Mouse (Mus musculus) T-helper 2 cell (primary cell): Measurements from ENCODE around the gene Klhl2.

Source experiments
- in situ Hi-C: fragments of 300-600 bp; cut with MboI, MseI; formaldehyde crosslinking; loops from one replicate; pipeline ENCODE4 v1.15.1; 2025; ENCODE audit warnings: high pct_unique_total_duplicates

The Klhl2 gene

DNA sequence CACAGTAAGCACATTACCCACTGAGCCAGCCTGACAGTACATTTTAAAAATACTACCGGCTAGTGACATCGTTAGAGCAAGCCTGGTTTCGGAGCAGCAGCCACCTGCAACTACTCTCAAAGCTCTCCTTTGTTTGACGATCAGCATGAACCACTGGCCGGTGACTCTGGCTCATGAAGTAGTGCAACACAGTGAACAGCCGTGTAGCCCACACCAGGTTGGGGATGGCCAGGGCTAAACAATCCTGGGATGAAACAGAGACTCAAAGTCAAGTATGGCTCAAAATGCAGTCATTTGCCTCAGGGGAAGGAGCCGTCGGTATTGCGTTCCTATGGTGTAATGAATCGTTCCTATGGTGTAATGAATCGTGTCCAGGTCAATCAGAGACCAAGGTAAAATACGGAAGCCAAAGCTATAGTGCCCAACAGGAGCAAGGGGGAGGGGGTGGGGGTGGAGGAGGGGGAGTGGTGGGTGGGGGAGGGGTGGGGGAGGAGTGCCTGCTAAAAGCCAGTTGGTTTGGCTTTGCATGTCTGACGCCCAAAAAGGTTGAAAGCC is 17.2 kb downstream of the Klhl2 start:
- in situ Hi-C loops: no loop called here

DNA sequence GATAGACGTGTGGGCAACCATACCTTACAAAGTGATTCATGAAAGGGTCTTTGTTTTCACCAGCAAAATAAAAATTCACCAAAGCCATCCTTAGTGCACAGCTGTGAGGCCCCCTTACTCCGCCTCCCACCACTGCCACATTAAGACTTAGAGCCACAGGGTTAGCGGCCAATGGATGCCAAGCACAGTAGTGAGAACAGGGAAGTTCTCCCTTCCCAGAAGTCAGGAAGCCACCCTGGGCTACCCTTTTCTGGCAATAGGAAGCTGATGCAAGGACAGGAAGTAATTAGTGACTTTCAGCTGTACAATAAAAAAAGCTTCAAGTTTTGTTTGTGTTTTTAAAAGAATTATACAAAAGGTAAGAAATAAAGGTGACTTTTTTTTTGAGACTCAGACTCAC is 18.2 kb downstream of the Klhl2 start:
- in situ Hi-C loops: no loop called here

DNA sequence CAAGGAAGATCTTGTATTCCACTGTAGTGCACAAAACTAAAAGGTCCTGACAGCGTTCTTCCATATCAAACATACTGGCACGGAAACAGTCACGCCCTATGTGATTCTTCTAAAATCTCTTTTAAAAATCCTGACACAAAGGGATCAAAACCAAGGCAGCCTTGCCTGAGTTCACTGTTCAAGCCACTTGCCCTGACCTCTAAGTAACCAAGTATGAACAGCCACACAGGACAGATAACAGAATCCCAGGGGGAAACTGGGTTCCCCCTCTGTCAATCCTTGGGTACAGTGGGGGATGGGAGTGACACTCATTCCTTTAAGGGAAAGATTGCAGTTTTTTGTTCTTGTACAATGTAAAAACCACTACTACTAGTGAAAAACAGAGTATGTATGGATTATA is 19.9 kb downstream of the Klhl2 start:
- in situ Hi-C loops: loop anchor here (5.0 kb wide), 1 partner anchor 87 kb away; no protein-coding TSS in a partner anchor

DNA sequence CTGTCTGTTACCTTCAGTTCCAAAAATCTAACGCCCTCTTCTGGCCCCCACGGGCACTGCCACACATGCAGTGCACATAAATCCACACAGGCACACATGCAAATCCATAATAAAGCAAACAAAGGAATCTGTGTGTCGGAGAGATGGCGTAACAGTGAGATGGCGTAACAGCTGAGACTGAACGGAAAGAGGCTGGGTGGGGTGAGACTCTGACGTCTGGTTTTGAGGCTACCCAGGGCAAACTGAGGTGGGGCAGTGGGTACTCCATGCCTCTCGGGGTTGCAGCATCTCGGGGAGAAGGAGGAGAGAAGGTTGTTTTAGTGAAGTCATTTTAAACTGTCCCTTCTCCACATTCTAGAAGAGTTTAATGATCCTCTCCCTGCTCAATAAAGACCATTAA is 20.4 kb downstream of the Klhl2 start:
- in situ Hi-C loops: loop anchor here (5.0 kb wide), 1 partner anchor 88 kb away; no protein-coding TSS in a partner anchor

DNA sequence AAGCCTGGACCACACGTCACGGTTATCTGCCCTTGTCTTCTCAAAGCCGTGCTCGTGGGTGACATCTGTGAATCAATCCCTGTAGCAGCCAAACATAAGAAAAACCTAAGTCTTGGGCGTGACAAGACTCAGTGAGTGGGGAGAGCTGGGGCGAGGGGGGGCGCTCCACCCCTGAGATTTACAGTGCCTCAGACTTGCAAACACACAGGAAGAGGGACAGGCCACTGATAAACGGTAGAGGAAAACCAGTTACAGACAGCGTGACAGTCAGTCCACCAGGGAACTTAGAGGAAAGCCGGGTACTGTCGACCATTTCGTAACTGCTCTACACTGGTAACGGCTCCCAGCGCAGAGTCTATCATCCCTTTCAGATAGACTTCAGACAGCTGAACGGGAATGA is 21.4 kb downstream of the Klhl2 start:
- in situ Hi-C loops: loop anchor here (5.0 kb wide), 1 partner anchor 89 kb away; no protein-coding TSS in a partner anchor

DNA sequence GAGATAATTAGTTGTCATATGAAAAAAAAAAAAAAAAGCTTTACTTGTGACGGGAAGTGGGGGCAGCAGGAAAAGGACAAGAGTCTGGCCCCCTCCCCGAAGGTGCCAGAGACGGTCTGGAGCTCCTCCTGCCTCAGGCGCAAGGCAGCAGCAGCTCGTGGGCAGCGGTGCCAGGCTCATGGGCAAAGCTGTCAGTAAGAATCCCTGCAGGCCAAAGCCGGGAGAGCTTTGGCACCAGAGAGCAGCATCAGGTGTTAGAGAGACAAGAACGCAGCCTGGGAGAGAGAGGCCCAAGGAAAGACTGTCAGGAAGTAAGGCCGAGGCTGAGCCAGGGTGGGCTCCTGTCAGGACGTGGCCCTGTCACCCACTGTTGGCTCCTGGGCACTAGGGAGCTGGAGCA is 22.5 kb downstream of the Klhl2 start:
- in situ Hi-C loops: loop anchor here (5.0 kb wide), 1 partner anchor 90 kb away; no protein-coding TSS in a partner anchor

DNA sequence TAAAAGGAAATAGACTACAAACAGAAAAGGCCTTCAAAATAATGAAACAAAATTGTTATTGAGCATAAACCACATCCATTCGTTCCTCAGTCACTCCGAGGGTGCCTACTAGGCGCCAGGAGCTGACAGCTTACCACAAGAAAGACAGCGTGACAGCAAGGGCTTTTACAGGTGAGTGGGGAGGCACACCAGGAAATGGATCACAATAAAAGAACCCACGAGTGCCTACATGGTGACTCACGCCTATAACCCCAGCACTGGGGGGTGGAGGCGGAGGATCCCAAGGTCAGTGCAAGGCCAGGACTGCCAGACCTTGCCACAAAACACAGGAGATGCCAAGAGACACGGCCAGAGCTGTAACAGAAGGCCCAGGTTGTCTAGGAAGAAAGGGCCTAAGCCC is 23.4 kb downstream of the Klhl2 start:
- in situ Hi-C loops: loop anchor here (5.0 kb wide), 1 partner anchor 91 kb away; no protein-coding TSS in a partner anchor

DNA sequence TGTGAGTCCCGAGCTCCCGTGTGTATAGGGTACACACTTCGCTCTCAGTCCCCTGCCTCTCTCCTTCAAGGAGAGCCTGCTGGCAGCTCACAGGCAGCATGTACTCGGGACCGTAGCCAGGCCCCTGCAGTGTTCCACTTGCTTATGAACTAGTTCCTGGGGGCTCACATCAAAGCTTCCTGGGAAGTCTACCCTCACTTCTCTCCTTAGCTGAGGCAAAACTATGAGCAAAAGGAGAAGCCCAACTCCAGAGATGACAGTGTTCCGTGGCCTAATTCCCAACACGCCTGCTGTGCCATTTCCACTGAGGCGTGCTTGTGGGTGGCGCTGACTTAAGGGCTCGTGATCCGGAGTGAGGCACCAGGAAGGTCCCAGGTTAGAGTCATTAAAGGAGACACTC is 25.9 kb downstream of the Klhl2 start:
- in situ Hi-C loops: no loop called here

DNA sequence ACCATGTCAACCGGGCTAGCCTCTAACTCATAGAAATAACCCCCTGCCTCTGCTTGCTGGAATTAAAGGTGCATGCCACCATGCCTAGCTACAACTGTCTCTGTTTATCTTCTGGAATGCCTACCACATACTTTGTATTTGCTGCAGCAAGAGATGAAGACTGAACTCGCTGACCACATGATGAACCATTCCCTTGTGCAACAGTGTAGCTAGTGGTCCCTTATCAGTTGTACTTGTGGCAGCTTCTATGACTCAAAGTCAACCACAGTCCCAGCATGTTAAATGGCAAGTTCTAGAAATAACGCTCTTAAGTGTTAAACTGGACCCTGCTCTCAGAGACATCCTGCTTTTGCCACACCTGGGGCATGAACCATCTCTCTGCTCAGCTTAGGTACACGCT is 28.9 kb downstream of the Klhl2 start:
- in situ Hi-C loops: no loop called here

DNA sequence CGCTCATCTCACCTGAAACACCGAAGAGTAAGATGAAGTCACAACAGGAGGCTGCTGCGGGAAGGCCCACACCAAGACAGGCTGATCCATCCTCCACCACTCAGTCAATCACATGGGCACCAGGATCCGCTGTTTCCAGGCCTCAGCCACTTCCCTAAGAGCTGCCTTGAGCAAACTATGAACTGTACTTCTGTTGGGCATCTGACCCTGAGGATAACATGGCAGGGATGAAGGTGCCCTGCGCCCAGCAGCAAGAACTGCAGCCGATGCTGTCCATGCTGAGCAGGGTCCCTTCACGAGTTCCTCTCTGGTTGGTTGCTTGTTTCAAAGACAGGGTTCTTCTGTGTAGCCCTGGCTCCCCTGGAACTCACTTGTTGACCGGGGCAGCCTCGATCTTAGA is 38.0 kb downstream of the Klhl2 start:
- in situ Hi-C loops: no loop called here

DNA sequence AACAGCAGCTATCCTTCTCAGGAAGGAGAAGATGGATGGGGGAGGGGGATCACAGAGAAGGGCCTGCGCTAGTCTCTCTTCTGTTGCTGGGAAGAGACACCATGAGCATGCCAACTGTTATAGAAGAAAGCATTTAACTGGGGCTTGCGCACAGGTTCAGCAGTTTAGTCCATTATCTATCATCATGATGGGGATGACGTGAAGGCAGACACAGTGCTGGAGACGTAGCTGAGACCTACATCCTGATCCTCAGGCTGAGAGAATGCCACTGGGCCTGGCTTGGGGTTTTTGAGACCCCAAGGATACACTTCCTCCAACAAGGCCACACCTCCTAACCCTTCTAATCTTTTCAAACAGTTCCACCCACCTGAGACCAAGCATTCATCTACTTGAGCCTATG is 38.7 kb downstream of the Klhl2 start:
- in situ Hi-C loops: no loop called here

DNA sequence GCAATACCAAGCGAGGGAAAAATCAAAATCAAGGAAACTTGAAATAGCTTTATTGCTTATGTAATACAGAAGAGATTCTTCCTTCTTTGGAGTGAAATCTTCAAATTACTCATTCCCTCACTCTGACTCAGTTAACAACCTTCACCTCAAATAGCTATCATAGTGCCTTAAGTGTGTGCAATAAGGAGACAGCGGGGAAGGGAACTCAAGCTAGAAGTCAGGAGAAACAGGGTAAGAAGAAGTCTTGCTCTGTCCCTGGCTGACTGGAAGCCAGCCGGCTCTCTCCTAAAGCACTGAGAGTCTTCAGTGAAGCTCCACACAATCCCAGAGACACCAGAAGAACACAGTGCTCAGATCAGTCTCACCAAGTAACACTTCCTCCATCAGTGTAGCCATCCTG is 43.3 kb downstream of the Klhl2 start:
- in situ Hi-C loops: no loop called here

DNA sequence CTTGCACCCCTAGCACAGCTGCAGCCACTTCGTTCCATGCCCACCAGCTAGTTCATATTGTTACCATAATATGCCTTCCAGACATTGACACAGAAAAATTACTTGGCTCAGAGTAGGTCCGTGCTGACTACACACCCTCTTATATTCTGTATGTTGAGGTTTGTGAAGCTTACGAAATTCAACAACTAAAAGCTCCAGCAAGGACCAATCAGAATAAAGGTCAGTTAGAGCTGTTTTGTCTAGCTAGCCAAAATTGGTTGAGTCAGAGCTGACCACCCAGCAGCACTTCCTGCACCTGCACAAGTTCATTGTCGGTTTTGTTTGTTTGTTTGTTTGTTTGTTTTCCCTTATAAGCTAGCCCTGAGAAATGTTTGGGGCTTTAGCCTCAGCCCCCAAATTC is 44.8 kb downstream of the Klhl2 start:
- in situ Hi-C loops: no loop called here

DNA sequence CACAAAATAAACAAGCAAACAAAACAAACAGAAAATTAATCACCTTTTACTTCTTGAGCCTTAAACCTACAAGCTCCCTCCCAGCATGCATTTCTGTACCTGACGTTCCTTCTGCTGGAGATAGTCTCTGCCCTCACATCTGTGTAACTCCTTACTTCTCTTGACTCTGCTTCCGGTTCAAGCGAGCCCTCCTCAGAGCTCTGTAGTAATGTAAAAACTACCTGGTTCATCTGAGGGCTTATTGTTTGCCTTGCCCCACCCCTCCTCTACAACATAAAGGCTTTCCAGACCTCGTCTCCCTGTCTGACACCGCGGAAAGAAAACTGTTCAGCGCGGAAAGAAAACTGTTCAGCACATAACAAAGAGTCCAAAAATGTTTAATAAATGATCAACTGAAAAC is 50.5 kb downstream of the Klhl2 start:
- in situ Hi-C loops: no loop called here

DNA sequence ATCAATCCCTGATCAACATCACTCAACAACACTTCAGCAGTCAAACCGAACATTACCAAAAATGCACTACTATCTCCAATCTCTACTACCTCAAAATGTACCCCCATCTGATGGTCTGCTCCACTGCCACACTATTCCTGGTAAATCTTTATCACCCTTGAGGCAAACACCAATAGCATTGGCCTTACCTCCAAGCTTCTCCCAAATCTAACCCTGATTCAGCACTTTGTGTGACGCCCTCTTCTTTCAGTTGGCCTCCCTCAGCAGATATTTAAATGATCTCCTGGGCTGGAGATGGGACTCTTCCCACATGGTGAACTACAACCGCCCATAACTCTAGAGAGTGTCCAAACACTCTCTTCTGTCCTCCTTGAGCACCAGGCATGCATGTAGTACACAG is 51.3 kb downstream of the Klhl2 start:
- in situ Hi-C loops: no loop called here

DNA sequence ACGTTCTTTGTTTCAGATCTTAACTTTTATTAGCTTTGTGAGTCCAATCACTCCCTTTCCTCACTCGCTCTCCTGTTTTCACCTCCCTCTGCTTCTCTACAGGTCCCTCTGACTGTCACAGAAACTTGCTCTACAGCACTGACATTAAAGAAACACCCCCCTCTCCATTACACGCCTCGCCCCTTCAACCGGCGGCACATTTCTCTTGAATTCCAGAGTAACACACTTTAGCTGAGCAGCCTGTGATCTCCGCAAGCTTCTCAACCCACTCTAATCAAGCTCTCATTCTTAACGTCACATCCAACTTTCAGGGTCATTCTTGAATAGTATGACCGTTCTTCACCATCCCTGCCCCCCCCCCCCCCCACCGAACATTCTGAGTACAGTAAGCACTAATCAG is 52.1 kb downstream of the Klhl2 start:
- in situ Hi-C loops: no loop called here

DNA sequence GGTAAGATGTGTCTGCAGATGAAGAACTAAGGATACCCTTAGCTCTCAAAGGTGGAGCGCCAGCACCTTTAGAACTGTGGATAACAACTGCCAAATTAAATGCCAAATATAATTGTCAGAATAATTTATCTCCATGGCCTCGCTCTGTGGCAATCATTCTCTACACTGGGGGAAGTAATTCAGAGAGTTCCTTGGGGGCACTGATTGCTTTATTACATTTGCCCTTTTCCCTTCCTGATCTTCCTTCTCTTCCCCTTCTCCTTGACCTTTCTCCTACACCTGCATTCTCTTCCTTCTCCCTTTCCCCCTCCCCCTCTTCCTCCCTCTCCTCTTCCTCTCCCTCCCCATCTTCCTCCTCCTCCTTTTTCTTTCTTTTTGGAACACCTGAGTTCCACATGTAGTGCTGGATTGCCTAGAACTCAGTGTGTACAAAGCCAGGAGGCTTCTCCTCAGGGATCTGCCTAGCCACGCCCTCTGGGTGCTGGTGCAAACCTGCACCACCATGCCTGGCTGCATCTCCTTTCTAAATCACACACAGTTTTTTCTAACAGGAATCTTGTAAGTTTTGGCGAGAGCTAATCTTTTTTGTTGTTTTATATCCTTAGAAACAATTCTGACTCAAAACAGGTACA is 58.5 kb downstream of the Klhl2 start:
- in situ Hi-C loops: no loop called here

DNA sequence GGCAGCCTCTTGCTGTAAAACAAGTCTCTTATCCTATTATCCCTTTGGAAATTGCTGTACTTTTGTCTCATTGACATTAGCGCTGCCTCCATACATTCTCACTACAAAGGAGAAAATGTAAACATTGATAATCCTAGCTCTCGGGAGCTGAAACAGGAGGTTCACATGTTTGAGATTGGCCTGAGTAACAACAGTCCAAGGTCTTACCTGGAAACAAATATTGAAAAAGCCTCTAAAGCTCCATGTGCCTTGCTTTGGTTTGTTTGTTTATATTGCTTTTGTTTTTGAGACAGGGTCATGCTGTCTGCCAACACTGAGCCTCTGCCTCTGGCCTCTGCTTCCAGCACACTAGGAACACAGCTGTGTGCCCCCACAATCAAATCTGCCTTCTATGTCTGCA is 59.4 kb downstream of the Klhl2 start:
- in situ Hi-C loops: no loop called here

DNA sequence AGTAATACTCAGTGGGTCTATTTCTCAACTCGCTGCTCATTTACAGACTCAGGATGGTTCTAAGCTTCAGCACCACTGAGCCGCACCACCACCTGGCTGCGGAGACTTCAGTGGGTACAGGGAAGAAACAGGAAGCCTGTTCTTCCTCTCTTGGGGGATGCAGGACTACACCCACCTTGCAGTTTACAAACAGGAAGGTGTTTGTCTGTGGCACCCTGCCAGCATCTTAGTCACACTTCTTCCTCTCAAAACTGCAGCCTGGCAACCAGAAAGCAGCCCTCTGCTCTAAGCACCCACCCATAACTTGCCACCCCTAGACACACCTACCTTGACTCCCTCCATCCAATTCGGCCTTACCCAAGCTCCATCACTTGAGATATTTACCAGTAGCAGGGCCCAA is 61.1 kb downstream of the Klhl2 start:
- in situ Hi-C loops: no loop called here

DNA sequence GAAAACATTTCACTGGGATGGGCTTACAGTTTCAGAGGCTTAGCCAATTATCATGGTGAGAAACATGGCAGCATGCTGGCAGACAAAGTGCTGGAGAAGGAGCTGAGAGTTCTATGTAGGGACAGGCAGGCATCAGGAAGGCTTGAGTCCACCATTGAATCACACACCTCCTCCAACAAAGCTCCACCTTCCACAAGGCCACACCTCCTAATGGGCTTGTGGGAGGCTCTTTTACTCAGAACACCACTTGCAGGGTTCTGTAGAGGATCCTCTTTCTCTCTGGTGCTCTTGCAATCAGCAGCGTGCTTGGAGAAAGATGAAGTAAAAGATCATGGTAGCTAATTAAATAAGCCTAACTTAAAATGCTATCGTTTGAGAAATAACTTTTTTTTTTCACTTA is 63.0 kb downstream of the Klhl2 start:
- in situ Hi-C loops: no loop called here

DNA sequence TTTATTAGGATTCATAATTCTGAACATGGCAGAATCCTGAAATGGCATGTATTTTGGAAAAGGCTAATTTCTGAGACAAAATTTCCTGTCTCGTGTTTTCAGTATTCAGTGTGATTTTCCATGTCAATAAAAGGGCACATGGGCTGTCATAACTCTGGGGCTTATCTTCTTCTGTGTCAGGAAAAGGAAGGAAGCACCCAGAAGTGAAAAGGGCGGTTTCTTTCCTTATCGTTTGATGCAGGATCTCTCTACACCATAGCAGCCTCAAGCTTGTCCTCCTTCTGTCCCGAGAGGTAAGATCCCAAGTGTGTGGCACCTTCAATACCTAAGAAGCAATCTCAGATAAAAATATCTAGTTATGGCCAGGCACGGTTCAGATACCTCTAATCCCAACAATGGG is 65.6 kb downstream of the Klhl2 start:
- in situ Hi-C loops: no loop called here

DNA sequence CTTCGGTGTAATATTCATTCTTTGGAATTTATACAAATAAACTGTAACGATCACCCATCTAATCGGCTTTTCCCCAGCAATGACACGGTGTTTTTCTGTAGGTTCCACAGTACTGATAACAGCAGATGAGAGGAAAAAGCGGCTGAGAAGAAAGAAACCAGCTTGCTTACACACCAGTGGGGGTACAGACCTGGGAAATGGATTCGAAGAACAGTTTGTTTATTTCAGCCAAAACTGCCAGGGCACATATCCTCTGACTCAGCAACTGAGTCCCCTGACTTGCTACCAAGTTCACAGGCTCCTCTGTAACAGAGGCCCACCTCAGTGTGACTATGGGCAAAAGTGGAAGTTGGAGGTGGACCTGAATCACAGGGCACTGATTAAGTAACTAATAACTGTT is 67.9 kb downstream of the Klhl2 start:
- in situ Hi-C loops: no loop called here

DNA sequence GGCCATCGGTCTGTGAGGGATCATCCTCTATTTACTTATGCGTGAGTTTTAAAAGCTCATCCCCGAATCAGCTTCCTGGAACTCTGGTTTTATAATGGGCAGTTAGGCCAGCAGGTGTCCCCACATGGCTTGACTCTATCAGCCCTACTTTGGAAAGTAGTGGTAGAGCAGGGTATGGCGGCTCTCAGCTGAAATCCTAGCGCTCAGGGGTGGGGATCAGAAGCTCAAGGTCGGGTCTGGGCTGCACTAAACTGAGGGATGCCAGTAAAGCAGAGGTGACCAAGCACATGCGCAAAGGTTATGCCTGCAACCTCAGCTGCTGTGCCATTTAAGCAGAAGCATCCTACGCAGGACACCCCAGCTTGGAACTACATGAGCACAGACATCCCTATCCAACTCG is 71.9 kb downstream of the Klhl2 start:
- in situ Hi-C loops: no loop called here

DNA sequence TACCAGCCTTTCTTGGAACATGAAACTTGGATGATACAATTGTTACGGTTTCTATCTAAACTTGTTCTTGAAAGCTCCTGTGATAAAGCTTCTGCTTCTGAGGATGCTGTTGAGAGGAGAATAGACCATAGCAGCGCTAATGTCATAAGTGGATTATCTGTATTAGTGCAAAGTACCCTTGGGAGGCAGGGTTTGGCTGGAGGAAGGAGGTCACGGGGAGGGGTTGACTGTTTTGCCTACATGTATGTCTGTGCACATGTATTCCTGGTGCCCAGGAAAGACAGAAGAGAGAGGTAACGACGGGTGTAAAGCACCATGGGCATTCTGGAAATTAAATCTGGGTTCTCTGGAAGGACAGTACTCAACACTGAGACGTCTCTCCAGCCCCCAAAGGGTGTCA is 75.7 kb downstream of the Klhl2 start:
- in situ Hi-C loops: no loop called here
